Mouse (Mus musculus) hindbrain, postnatal 0 days (tissue): ENCODE results near the gene Nkx2-1. TPM values are rescaled to one million over a fixed set of nuclear protein-coding genes. Genes with fewer than 3 reads are reported as not detected.
"Not testable (repeated sequence)": the region's sequence is repeated elsewhere in the genome, so short reads cannot be mapped to it uniquely, and the experiment has no call there.

ENCODE experiments used
- ATAC-seq: fragments of 200-750 bp; cut with Nextera tagmentation; 2 replicates; pipeline ENCODE4 v1.8.0; 2017; ENCODE audit warnings: mild to moderate bottlenecking, moderate TSS enrichment, moderate library complexity
- DNase-seq: peaks from one replicate; pipeline ENCODE4 v3.0.0-alpha.2; 2015; ENCODE audit warnings: low spot score
- H3K27ac ChIP-seq: fragments of 300-500 bp; sonication (generic); 2 replicates; pipeline ENCODE4 v1.5.1; 2014; ENCODE audit warnings: mild to moderate bottlenecking
- H3K27me3 ChIP-seq: fragments of 300-500 bp; sonication (generic); 2 replicates; pipeline ENCODE4 v1.6.1; 2014; ENCODE audit warnings: low read length, mixed read lengths; ENCODE audit not compliant: insufficient read depth
- H3K36me3 ChIP-seq: fragments of 300-500 bp; sonication (generic); 2 replicates; pipeline ENCODE4 v1.6.1; 2014; ENCODE audit warnings: low read length, mixed read lengths; ENCODE audit not compliant: insufficient read depth
- H3K4me1 ChIP-seq: fragments of 300-500 bp; sonication (generic); 2 replicates; pipeline ENCODE4 v1.6.1; 2014; ENCODE audit warnings: antibody characterized with exemption, low read length, mixed read lengths; ENCODE audit not compliant: insufficient read depth
- H3K4me2 ChIP-seq: fragments of 300-500 bp; sonication (generic); 2 replicates; pipeline ENCODE4 v1.6.1; 2014; ENCODE audit warnings: low read depth, mild to moderate bottlenecking, low read length, moderate library complexity, mixed read lengths
- H3K4me3 ChIP-seq: fragments of 300-500 bp; sonication (generic); 2 replicates; pipeline ENCODE4 v1.5.1; 2014; ENCODE audit warnings: low read length
- H3K9ac ChIP-seq: fragments of 300-500 bp; sonication (generic); replicated peaks from 2 replicates; pipeline ENCODE4 v1.6.1; 2014; ENCODE audit warnings: mild to moderate bottlenecking, low read length, moderate library complexity, mixed read lengths
- H3K9me3 ChIP-seq: fragments of 300-500 bp; sonication (generic); 2 replicates; pipeline ENCODE4 v1.6.1; 2016; ENCODE audit warnings: low read length, mixed read lengths
- CTCF ChIP-seq: IDR thresholded peaks from 2 replicates; pipeline ENCODE4 v1.5.1; 2016; ENCODE audit warnings: antibody characterized with exemption, control low read depth, low read depth
- WGBS: fragments of 180-500 bp; shearing (Covaris S2); extraction: QIAGEN DNeasy Blood & Tissue Kit; methylation state at CpG from one replicate; pipeline ENCODE4 v1.1.7; 2014; 5-methylcytosine and 5-hydroxymethylcytosine counted together
- polyA plus RNA-seq: library from polyadenylated mRNA; unstranded; fragments of >200 nt; fragmentation: Nextera tagmentation; extraction: Ambion mirVana; gene quantifications from 2 replicates; pipeline ENCODE4 v1.2.1, GENCODE M21; 2015
- total RNA-seq: library from RNA; depleted of rRNA; stranded (reverse); fragments of >200 nt; gene quantifications from 2 replicates; pipeline ENCODE4 v1.2.3, GENCODE M21; 2014

The Nkx2-1 gene
- total and polyA plus RNA-seq, 2 experiments from 2014 or later = 0.42 TPM; not detected in 1

- WGBS = 2% methylated on average over 3 of the region's 3 CpGs
- H3K9me3 ChIP-seq = no peaks in the 10 kb centered on the region
- no peak overlapping the region for H3K4me3 ChIP-seq
- ATAC-seq (no peak), DNase-seq (no peak)
- no peaks in the 10 kb centered on the region for H3K36me3 ChIP-seq
- no peak overlapping the region for H3K4me2 ChIP-seq
- peaks cover 90% of the 10 kb centered on the region for H3K27me3 ChIP-seq
- no peak overlapping the region for H3K27ac ChIP-seq
- TF ChIP-seq CTCF = no peak
- H3K4me1 ChIP-seq = no peaks in the 10 kb centered on the region
- no peak overlapping the region for H3K9ac ChIP-seq
Measured at GRCm38 (mm10) chr12:56531051-56531620, 5.6 kb downstream of the Nkx2-1 start.

- no peak for TF ChIP-seq CTCF
- DNase-seq = no peak
- H3K36me3 ChIP-seq = no peaks in the 10 kb centered on the region
- H3K9me3 ChIP-seq = no peaks in the 10 kb centered on the region
- peaks cover 90% of the 10 kb centered on the region for H3K27me3 ChIP-seq
- ATAC-seq = no peak
- H3K4me1 ChIP-seq = no peaks in the 10 kb centered on the region
- no peak overlapping the region for H3K4me3 ChIP-seq
- H3K27ac ChIP-seq = no peak overlapping the region
- WGBS = 1% methylated on average over 3 of the region's 3 CpGs
- H3K9ac ChIP-seq = no peak overlapping the region
- no peak overlapping the region for H3K4me2 ChIP-seq
Measured at GRCm38 (mm10) chr12:56529931-56530330, 6.8 kb downstream of the Nkx2-1 start.

- Histone ChIP-seq H3K27me3 (peaks cover 92% of the 10 kb centered on the region), H3K4me1 (no peaks in the 10 kb centered on the region), H3K9me3 (no peaks in the 10 kb centered on the region), H3K4me3 (no peak overlapping the region), H3K9ac (no peak overlapping the region), H3K36me3 (no peaks in the 10 kb centered on the region), H3K27ac (no peak overlapping the region), H3K4me2 (no peak overlapping the region)
- DNase-seq = no peak
- ATAC-seq = no peak
- TF ChIP-seq CTCF = no peak
- WGBS = under 1% methylated on average over 36 of the region's 36 CpGs
Measured at GRCm38 (mm10) chr12:56528881-56529681, 7.6 kb downstream of the Nkx2-1 start.

GRCm38 (mm10) chr12:56528034-56528570 is 8.6 kb downstream of the Nkx2-1 start:
- Histone ChIP-seq H3K27ac (no peak overlapping the region), H3K4me3 (no peak overlapping the region), H3K27me3 (peaks cover 91% of the 10 kb centered on the region), H3K36me3 (no peaks in the 10 kb centered on the region), H3K4me2 (no peak overlapping the region), H3K4me1 (no peaks in the 10 kb centered on the region), H3K9me3 (no peaks in the 10 kb centered on the region), H3K9ac (no peak overlapping the region)
- ATAC-seq (no peak), DNase-seq (no peak)
- 4% methylated on average over 8 of the region's 8 CpGs for WGBS
- TF ChIP-seq CTCF = no peak

GRCm38 (mm10) chr12:56527071-56527470 is 9.6 kb downstream of the Nkx2-1 start:
- no peak for TF ChIP-seq CTCF
- Histone ChIP-seq H3K4me1 (no peaks in the 10 kb centered on the region), H3K36me3 (no peaks in the 10 kb centered on the region), H3K4me2 (no peak overlapping the region), H3K27me3 (peaks cover 93% of the 10 kb centered on the region), H3K9ac (no peak overlapping the region), H3K4me3 (no peak overlapping the region), H3K9me3 (no peaks in the 10 kb centered on the region), H3K27ac (no peak overlapping the region)
- DNase-seq = no peak
- WGBS = 18% methylated on average over 4 of the region's 4 CpGs
- ATAC-seq = no peak

- DNase-seq, H3K4me2 ChIP-seq, H3K4me1 ChIP-seq, H3K36me3 ChIP-seq, H3K9me3 ChIP-seq, H3K27ac ChIP-seq, H3K9ac ChIP-seq, H3K4me3 ChIP-seq: not testable (repeated sequence)
- peak; percentile 53; the same call in 1 of the 2 replicates for TF ChIP-seq CTCF
- peaks cover 89% of the 10 kb centered on the region for H3K27me3 ChIP-seq
- peak; percentile 77 for ATAC-seq
- 13% methylated on average over 8 of the region's 16 CpGs for WGBS
Measured at GRCm38 (mm10) chr12:56525219-56525797, 11.4 kb downstream of the Nkx2-1 start.

- H3K4me2 ChIP-seq = no peak overlapping the region
- H3K9ac ChIP-seq = no peak overlapping the region
- H3K27ac ChIP-seq = no peak overlapping the region
- H3K27me3 ChIP-seq = peaks cover 90% of the 10 kb centered on the region
- ATAC-seq (no peak), DNase-seq (no peak)
- H3K4me1 ChIP-seq = no peaks in the 10 kb centered on the region
- no peaks in the 10 kb centered on the region for H3K36me3 ChIP-seq
- no peak overlapping the region for H3K4me3 ChIP-seq
- TF ChIP-seq CTCF = no peak
- H3K9me3 ChIP-seq = no peaks in the 10 kb centered on the region
- 4% methylated on average over 14 of the region's 14 CpGs for WGBS
Measured at GRCm38 (mm10) chr12:56524201-56524600, 12.5 kb downstream of the Nkx2-1 start.
